Mouse (Mus musculus): ENCODE measurements around the gene Rbm7.
"Not testable (repeated sequence)": the region's sequence is repeated elsewhere in the genome, so short reads cannot be mapped to it uniquely, and the experiment has no call there.

The Rbm7 gene

DNA sequence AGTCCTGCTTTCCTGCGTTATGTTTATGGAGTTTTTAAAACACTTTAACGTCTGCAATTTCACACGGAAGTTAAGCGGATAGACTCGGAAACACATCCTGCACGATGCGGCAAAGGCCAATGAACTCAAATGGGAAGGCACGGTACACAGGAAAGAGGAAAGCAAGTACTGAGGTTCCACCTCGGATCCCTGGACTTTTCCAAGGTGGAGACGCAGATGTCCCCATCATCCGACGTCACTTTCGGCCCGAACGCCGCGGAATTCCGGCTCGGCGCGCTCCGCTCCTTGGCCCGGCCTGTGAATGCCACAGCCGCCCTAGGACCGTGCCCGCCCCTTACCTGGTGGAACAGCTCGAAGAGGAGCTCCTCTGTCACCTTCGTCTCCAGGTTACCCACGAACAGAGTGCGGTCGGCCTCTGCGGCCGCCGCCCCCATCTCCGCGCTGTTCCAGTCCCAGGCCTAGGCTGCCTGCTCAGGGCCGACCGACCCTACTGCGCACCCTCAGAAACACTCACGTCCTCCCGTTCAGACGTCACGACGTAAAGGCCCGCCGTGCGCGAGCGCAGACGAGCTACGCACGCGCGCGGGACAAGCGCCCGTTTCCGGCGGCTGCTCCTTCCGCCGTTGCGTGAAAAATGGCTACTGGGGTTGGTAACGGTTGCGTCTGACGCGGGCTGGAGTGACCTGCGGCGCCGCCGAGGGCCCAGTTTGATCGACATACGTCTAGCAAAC is at the start of gene Rbm7, which contains the start of gene Gm5617:
Gene Rbm7 (minus strand): TSS at position 483 of the 731 bp plus-strand sequence.
Gene Gm5617 (plus strand): TSS at position 626 of the 731 bp plus-strand sequence.
- in situ Hi-C loops (cut with MboI; ENCODE audit: low pct_unique_long_range_greater_than_20kb in 1 of 2, low sequenced_read_pairs in 2 of 2, unreplicated experiment in 1 of 2) = no loop called here

DNA sequence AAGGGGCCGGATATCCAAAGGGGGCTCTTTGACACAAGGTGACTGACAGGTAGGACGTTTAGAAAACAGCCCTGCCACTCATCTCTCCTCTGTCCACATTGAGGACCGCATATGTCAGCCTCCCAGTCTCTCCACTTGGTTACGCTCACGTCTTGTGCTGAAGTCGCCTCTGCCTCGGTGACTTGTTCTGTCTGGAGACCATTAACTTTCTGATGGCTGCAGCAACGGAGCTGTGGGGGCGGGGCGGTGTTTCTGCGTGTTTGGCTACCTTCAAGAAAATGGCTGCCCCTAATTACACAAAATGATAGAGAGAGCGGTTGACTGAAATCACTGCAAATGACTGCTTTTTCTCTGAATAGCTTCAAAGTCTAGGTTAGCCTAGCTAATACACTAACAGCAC is 43.6 kb upstream of the Rbm7 start:
- in situ Hi-C loops (cut with MboI; ENCODE audit: low pct_unique_long_range_greater_than_20kb in 1 of 2, low sequenced_read_pairs in 2 of 2, unreplicated experiment in 1 of 2) = no loop called here

GRCm38 (mm10) chr9:48538044-48538645 is 43.0 kb upstream of the Rbm7 start:
- in situ Hi-C loops (cut with MboI; ENCODE audit: low pct_unique_long_range_greater_than_20kb in 1 of 2, low sequenced_read_pairs in 2 of 2, unreplicated experiment in 1 of 2) = no loop called here

- in situ Hi-C loops (cut with MboI; ENCODE audit: low pct_unique_long_range_greater_than_20kb in 1 of 2, low sequenced_read_pairs in 2 of 2, unreplicated experiment in 1 of 2) = not testable (repeated sequence)
Measured at GRCm38 (mm10) chr9:48537616-48538015, 42.5 kb upstream of the Rbm7 start.

DNA sequence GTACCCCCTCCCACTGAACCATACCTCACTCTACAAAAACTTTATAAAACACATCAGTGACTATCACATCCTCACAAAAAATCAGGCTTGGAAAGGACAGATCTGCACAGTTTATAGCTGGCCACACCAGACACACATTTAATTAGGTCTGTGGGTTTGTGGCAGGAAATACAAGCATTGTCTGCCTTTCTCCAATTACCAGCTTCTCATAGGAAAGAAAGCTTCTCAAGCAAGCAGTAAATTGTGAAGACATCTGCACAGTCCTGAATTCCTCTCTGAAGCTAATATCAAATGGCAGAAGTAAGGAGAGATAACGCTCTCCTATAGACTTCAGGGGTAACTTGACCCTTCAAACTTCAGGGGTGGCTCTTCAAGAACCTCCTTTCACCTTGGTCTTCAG is 41.3 kb upstream of the Rbm7 start:
- in situ Hi-C loops (cut with MboI; ENCODE audit: low pct_unique_long_range_greater_than_20kb in 1 of 2, low sequenced_read_pairs in 2 of 2, unreplicated experiment in 1 of 2) = no loop called here

DNA sequence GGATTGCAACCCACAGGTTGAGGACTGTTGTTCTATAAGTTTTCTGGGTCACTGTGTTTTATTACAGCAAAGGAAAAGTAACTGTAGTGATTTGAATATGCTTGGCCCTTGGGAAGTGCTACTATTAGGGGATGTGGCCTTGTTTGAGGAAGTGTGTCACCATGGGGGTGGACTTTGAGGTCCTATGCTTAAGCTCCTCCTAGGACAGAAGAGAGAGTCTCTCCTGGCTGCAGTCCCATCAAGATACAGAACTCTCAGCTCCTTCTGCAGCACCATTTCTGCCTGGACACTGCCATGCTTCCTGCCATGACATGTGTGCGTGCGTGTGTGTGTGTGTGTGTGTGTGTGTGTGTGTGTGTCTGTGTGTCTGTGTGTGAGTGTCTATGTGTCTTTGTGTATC is 37.6 kb upstream of the Rbm7 start:
- in situ Hi-C loops (cut with MboI; ENCODE audit: low pct_unique_long_range_greater_than_20kb in 1 of 2, low sequenced_read_pairs in 2 of 2, unreplicated experiment in 1 of 2) = no loop called here

- in situ Hi-C loops (cut with MboI; ENCODE audit: low pct_unique_long_range_greater_than_20kb in 1 of 2, low sequenced_read_pairs in 2 of 2, unreplicated experiment in 1 of 2) = no loop called here
Measured at GRCm38 (mm10) chr9:48532203-48532602, 37.1 kb upstream of the Rbm7 start.

DNA sequence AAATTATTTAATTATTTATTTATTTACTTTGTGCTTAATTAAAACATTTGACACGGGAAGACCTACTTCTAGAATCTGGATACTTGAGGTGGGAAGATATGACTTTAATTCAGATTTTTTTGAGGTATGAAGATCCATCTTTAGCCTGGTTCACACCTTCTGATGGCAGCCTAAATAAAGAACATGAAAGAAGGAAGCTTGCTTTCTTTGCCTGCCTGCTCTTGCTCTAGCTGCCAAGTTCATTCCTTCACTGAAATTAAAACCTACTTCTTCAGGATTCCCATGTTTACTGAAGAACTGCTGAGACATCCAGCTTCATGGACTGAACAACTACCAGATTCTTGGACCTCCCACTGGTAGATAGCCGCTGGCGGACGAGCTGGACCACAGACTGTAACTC is 36.2 kb upstream of the Rbm7 start:
- in situ Hi-C loops (cut with MboI; ENCODE audit: low pct_unique_long_range_greater_than_20kb in 1 of 2, low sequenced_read_pairs in 2 of 2, unreplicated experiment in 1 of 2) = no loop called here

GRCm38 (mm10) chr9:48526520-48526919 is 31.4 kb upstream of the Rbm7 start:
- in situ Hi-C loops (cut with MboI; ENCODE audit: low pct_unique_long_range_greater_than_20kb in 1 of 2, low sequenced_read_pairs in 2 of 2, unreplicated experiment in 1 of 2) = no loop called here

GRCm38 (mm10) chr9:48525566-48525965 is 30.5 kb upstream of the Rbm7 start:
- in situ Hi-C loops (cut with MboI; ENCODE audit: low pct_unique_long_range_greater_than_20kb in 1 of 2, low sequenced_read_pairs in 2 of 2, unreplicated experiment in 1 of 2) = no loop called here

DNA sequence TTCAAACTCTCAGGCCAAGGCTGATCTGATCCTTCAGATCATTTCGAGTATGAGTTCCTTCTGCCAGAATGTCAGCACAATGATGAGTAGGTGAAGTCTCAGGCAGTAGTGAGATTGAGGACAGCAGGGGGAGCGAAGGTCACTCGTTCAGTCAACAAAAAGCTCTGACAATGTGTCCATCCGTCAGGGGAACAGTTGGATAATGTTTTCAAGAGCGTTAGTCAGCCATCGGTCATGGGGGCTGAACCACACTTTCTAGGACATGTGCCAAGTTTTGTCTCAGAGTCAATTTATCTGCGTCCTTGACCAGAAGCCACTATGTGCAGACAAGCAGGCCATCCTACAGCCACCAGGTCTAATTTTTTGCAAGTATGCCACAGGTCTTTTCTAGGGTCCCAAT is 25.3 kb upstream of the Rbm7 start:
- in situ Hi-C loops (cut with MboI; ENCODE audit: low pct_unique_long_range_greater_than_20kb in 1 of 2, low sequenced_read_pairs in 2 of 2, unreplicated experiment in 1 of 2) = not testable (repeated sequence)

DNA sequence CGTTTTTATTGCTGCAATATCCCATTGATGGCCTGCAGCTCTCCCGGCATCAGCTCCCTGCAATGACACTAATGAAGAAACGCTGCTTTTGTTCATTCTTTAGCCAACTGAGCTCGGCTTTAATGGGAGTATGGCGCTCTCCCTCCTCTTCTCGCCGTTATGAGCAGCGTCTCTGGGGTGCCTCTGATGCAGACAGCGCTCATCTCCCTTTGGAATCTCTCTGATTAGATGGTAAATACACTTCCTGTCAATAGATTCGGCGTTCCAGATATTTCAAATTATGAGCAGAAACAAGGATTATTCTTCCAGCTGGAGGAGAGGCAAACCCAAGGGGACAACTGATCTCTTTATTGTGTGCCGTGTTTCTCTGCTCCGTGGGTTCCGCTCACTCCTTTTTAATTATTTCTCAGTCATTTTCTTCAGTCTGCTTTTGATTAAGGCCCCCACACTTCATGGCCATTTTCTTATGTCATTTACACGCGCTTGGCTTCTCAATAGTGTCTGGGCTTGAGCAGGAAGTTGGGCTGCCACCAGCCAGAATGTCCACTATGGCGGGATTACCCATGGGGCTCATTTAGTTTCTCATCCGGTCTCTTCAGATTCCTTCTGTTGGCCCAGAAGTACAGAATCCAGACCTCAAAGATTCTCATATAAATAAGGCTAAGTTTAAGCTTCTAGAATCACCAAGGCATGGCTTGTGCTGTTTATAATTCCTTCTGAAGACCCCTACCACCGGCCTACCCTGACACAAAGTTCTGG is 22.5 kb upstream of the Rbm7 start:
- in situ Hi-C loops (cut with MboI; ENCODE audit: low pct_unique_long_range_greater_than_20kb in 1 of 2, low sequenced_read_pairs in 2 of 2, unreplicated experiment in 1 of 2) = no loop called here

DNA sequence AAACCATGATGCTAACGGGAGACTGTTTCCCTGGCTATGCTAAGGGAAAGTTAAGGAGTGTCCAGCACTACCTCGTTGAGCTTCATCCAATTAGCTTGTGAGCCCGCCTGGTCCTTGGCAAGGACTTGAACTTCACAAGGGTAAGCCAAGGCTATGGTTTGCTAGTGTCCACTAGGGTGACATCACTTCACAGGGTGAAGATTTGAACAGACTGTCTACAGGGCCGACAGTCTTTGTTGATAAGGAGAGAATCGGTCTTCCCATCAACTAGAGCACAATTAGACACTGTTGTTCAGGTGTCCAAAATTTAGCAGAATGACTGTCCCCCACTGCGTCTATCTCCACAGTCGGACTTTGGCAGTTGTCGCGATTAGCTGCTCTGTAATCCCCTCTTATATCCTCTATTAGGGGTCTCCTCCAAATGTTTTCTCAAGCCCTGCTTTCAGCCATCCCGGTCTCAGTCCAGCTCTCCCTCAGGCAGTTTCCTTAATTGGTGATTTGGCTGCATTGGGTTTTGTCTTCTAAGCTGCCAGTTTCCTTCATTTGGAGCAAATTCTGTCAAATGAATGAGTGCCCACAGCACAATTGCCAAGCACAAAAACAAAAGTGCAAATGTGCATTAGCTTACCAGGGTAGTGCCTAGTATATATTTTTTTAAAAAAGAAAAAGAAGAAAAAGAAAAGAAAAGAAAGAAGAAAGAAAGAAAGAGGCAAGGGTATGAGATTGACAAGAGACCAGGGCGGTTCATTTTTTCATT is 21.7 kb upstream of the Rbm7 start:
- in situ Hi-C loops (cut with MboI; ENCODE audit: low pct_unique_long_range_greater_than_20kb in 1 of 2, low sequenced_read_pairs in 2 of 2, unreplicated experiment in 1 of 2) = no loop called here

- in situ Hi-C loops (cut with MboI; ENCODE audit: low pct_unique_long_range_greater_than_20kb in 1 of 2, low sequenced_read_pairs in 2 of 2, unreplicated experiment in 1 of 2) = no loop called here
Measured at GRCm38 (mm10) chr9:48515332-48515731, 20.2 kb upstream of the Rbm7 start.

DNA sequence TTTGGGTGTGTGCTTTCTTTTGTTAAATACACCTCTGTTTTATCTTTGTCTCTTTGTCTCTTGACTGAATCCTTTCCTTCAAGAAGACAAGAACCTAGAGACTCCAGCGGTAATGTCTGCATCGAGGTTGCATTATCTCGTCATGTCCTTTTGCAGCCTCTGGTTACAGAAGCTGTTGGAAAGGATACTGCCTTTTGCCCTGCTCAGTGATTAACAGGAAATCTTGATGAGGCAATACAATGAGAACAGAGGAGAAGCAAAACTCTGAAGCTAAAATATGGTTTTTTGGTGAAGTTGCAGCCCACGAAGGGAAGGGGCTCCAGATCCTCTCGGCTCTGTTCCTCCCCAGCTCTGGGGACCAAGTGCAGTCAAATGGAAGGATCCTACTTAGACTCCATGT is 15.0 kb upstream of the Rbm7 start:
- in situ Hi-C loops (cut with MboI; ENCODE audit: low pct_unique_long_range_greater_than_20kb in 1 of 2, low sequenced_read_pairs in 2 of 2, unreplicated experiment in 1 of 2) = no loop called here

- in situ Hi-C loops (cut with MboI; ENCODE audit: low pct_unique_long_range_greater_than_20kb in 1 of 2, low sequenced_read_pairs in 2 of 2, unreplicated experiment in 1 of 2) = no loop called here
Measured at GRCm38 (mm10) chr9:48504741-48505365, 9.8 kb upstream of the Rbm7 start.

GRCm38 (mm10) chr9:48503001-48503400 is 7.9 kb upstream of the Rbm7 start:
- in situ Hi-C loops (cut with MboI; ENCODE audit: low pct_unique_long_range_greater_than_20kb in 1 of 2, low sequenced_read_pairs in 2 of 2, unreplicated experiment in 1 of 2) = no loop called here

- in situ Hi-C loops (cut with MboI; ENCODE audit: low pct_unique_long_range_greater_than_20kb in 1 of 2, low sequenced_read_pairs in 2 of 2, unreplicated experiment in 1 of 2) = no loop called here
Measured at GRCm38 (mm10) chr9:48501192-48501591, 6.1 kb upstream of the Rbm7 start.

Data from mouse embryonic stem cell (cell line).